Mouse (Mus musculus): ENCODE data around the gene Slpi. TPM values are rescaled to one million over a fixed set of nuclear protein-coding genes. Genes with fewer than 3 reads are reported as not detected.

Slpi gene
- polyA plus RNA-seq, 1 experiment from 2014 or later, result not detected

DNA sequence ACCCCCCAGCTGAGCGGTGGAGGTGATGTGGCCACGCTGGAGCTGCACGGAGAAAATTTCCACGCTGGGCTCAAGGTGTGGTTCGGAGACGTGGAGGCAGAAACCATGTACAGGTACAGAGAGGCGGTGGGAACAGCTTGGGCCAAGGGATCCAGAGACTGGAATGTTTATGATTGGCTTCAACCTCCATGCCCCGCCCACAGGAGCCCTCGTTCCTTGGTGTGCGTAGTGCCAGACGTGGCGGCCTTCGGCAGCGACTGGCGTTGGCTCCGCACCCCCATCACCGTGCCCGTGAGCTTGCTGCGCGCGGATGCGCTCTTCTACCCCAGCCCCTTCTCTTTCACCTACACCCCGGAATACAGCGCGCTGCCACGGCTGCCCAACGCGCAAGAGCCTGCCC is 25.3 kb upstream of the Slpi start:
- Histone ChIP-seq H3K4me3 (replicated peaks; ENCODE audit: low read depth, low read length) (peak overlapping the region; percentile 14; the same call in 1 of the 2 replicates), H3K36me3 (ENCODE audit: control insufficient read depth, insufficient read depth, low read length) (no peaks in the 10 kb centered on the region), H3K9ac (replicated peaks; ENCODE audit: low read length) (no peak overlapping the region), H3K9me3 (ENCODE audit: control insufficient read depth, low read length) (no peaks in the 10 kb centered on the region), H3K27me3 (ENCODE audit: control insufficient read depth, insufficient read depth, low read length) (peaks cover 7% of the 10 kb centered on the region), H3K4me1 (ENCODE audit: control insufficient read depth, insufficient read depth, low read length) (no peaks in the 10 kb centered on the region), H3K27ac (replicated peaks; ENCODE audit: low read depth, low read length) (no peak overlapping the region), H3K4me2 (ENCODE audit: low read length) (peak overlapping the region; percentile 40)
- DNase-seq (peak; percentile 27), ATAC-seq (ENCODE audit: low FRiP score, low TSS enrichment) (no peak)
- 29% methylated on average over 28 of the region's 28 CpGs for WGBS

DNA sequence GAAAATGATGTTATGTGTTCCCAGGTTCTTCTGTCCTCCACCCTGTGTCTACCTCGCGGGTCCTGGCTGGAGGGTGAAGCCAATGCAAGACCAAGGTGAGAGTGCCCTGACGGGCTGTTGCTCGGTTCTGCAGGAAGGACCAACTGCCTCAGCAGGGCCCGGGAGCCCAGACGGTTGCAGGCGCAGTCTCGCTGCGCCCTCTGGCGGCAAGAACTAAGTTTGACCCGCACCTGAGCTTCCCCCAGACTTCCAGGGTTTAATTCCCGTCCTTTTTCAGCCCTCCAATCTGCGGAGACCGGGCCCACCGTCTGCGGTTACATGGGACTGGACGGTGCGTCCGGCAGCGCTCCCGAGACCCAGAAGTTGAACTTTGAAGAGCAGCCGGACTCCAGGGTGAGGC is 18.8 kb upstream of the Slpi start:
- Histone ChIP-seq H3K9ac (replicated peaks; ENCODE audit: low read length) (no peak overlapping the region), H3K27me3 (ENCODE audit: control insufficient read depth, insufficient read depth, low read length) (peaks cover 71% of the 10 kb centered on the region), H3K9me3 (ENCODE audit: control insufficient read depth, low read length) (no peaks in the 10 kb centered on the region), H3K4me2 (ENCODE audit: low read length) (no peak overlapping the region), H3K27ac (replicated peaks; ENCODE audit: low read depth, low read length) (no peak overlapping the region), H3K36me3 (ENCODE audit: control insufficient read depth, insufficient read depth, low read length) (no peaks in the 10 kb centered on the region), H3K4me3 (replicated peaks; ENCODE audit: low read depth, low read length) (no peak overlapping the region), H3K4me1 (ENCODE audit: control insufficient read depth, insufficient read depth, low read length) (peaks cover 5% of the 10 kb centered on the region)
- DNase-seq (peak; percentile 89), ATAC-seq (ENCODE audit: low FRiP score, low TSS enrichment) (no peak; the same call in 1 of the 2 replicates)
- under 1% methylated on average over 22 of the region's 22 CpGs for WGBS

DNA sequence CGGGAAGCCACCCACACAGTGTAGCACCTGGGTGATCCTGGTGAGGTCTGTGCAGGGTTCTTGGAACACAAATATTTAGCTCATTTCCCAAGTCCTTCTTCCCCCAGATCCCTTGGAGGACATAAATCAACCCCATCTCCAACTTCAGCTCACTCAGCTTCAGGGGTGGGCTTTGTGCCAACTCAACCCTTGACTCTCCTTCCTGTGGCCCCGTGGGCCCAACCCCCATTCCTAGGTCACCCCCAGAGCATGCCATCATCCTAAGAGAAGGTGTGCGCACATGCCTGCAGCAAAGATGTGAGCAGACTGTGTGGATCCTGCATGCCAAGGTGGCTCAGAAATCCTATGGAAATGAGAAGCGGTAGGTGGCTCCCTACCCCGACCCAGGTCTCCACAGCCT is 16.6 kb upstream of the Slpi start:
- Histone ChIP-seq H3K36me3 (ENCODE audit: control insufficient read depth, insufficient read depth, low read length) (no peaks in the 10 kb centered on the region), H3K9ac (replicated peaks; ENCODE audit: low read length) (no peak overlapping the region), H3K9me3 (ENCODE audit: control insufficient read depth, low read length) (no peaks in the 10 kb centered on the region), H3K4me2 (ENCODE audit: low read length) (no peak overlapping the region), H3K27ac (replicated peaks; ENCODE audit: low read depth, low read length) (no peak overlapping the region), H3K27me3 (ENCODE audit: control insufficient read depth, insufficient read depth, low read length) (peaks cover 91% of the 10 kb centered on the region), H3K4me1 (ENCODE audit: control insufficient read depth, insufficient read depth, low read length) (peaks cover 6% of the 10 kb centered on the region), H3K4me3 (replicated peaks; ENCODE audit: low read depth, low read length) (no peak overlapping the region)
- WGBS, result 38% methylated on average over 5 of the region's 5 CpGs
- DNase-seq, result no peak
- ATAC-seq (ENCODE audit: low FRiP score, low TSS enrichment), result no peak

DNA sequence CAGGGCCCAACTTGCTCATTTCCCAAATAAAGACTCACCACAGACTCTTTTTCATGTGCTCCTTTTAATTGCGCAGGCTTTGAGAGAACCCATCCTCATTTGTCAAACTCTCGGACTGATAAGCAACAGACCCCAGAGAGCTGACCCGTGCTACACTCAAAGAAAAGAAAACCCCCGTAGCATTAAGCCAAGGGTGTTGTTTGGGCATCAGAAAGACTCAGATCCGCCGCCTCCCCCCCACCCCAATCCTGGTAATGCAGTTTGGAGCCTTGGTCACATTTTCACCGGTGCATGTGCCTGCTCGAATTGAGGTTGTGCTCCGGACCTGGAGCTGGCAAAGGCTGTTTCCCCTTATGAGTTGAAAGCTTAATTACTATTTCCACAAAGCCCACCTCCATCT is 16.2 kb upstream of the Slpi start, which contains the start of gene Matn4:
Gene Matn4 (minus strand): TSS at position 101 of the 400 bp plus-strand sequence.
- Histone ChIP-seq H3K4me1 (ENCODE audit: control insufficient read depth, insufficient read depth, low read length) (peaks cover 7% of the 10 kb centered on the region), H3K4me3 (replicated peaks; ENCODE audit: low read depth, low read length) (peak within 1 kb of the TSS; percentile 24), H3K9me3 (ENCODE audit: control insufficient read depth, low read length) (no peaks in the 10 kb centered on the region), H3K4me2 (ENCODE audit: low read length) (peak within 1 kb of the TSS; percentile 42), H3K27me3 (ENCODE audit: control insufficient read depth, insufficient read depth, low read length) (peaks cover 95% of the 10 kb centered on the region), H3K36me3 (ENCODE audit: control insufficient read depth, insufficient read depth, low read length) (no peaks in the 10 kb centered on the region), H3K9ac (replicated peaks; ENCODE audit: low read length) (no peak within 1 kb of the TSS), H3K27ac (replicated peaks; ENCODE audit: low read depth, low read length) (no peak within 1 kb of the TSS)
- DNase-seq, result no peak
- 6% methylated on average over 9 of the region's 9 CpGs for WGBS
- no peak for ATAC-seq (ENCODE audit: low FRiP score, low TSS enrichment)

DNA sequence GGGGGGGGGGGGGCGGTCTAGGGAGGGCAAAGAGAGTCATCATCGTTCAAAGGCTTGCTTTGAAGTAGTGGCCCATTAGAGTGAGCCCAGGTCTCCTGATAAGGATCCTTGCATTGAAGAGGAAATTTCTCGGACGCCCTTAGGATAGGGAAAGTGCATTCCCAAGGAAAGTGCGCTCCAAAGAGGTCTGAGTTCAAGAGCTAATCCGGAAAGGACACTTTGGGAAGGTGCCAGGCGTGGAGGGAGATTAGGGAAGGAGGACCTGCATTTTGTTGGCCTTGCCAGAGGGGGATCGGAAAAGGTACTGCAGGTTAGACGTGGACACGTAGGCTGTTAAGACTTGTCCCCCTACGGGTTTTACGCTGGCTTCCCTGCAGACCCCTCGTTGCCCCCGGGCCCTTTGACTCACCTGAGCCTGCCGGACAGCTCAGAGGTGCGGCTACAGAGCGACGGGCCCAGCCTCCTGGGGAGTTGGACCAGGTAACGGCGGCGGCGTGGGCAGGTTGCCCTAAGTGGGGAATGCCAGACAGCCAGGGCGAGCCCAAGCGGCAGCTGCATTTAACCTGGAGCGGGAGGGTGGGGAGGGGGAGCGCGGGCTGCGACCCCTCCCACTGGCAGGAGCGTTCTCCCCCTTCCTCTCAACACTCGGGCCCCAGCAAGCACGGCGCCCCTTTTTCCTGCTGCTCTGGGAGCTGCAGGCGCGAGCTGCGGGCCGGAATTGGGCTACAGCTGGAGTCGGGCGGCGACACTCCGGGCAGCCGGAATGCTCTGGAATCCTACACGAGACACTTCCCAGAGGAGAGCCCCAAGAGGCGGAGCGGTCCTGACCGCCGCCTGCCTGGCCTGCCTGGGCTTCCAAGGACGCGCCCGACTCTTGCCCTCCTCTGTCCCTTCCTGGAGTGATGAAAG is 15.4 kb upstream of the Slpi start:
- peak overlapping the region; percentile 24 for H3K4me3 ChIP-seq (replicated peaks; ENCODE audit: low read depth, low read length)
- H3K9me3 ChIP-seq (ENCODE audit: control insufficient read depth, low read length), result no peaks in the 10 kb centered on the region
- ATAC-seq (ENCODE audit: low FRiP score, low TSS enrichment) (no peak), DNase-seq (peak; percentile 43)
- peaks cover 97% of the 10 kb centered on the region for H3K27me3 ChIP-seq (ENCODE audit: control insufficient read depth, insufficient read depth, low read length)
- no peak overlapping the region for H3K9ac ChIP-seq (replicated peaks; ENCODE audit: low read length)
- 2% methylated on average over 48 of the region's 49 CpGs for WGBS
- peaks cover 7% of the 10 kb centered on the region for H3K4me1 ChIP-seq (ENCODE audit: control insufficient read depth, insufficient read depth, low read length)
- H3K27ac ChIP-seq (replicated peaks; ENCODE audit: low read depth, low read length), result no peak overlapping the region
- H3K36me3 ChIP-seq (ENCODE audit: control insufficient read depth, insufficient read depth, low read length), result no peaks in the 10 kb centered on the region
- peak overlapping the region; percentile 42 for H3K4me2 ChIP-seq (ENCODE audit: low read length)

GRCm38 (mm10) chr2:164403396-164404081 is 14.6 kb upstream of the Slpi start:
- Histone ChIP-seq H3K4me2 (ENCODE audit: low read length) (no peak overlapping the region), H3K27me3 (ENCODE audit: control insufficient read depth, insufficient read depth, low read length) (peaks cover 95% of the 10 kb centered on the region), H3K27ac (replicated peaks; ENCODE audit: low read depth, low read length) (no peak overlapping the region), H3K9ac (replicated peaks; ENCODE audit: low read length) (no peak overlapping the region), H3K4me3 (replicated peaks; ENCODE audit: low read depth, low read length) (no peak overlapping the region), H3K9me3 (ENCODE audit: control insufficient read depth, low read length) (no peaks in the 10 kb centered on the region), H3K36me3 (ENCODE audit: control insufficient read depth, insufficient read depth, low read length) (no peaks in the 10 kb centered on the region), H3K4me1 (ENCODE audit: control insufficient read depth, insufficient read depth, low read length) (peaks cover 7% of the 10 kb centered on the region)
- DNase-seq, result no peak
- ATAC-seq (ENCODE audit: low FRiP score, low TSS enrichment), result no peak
- WGBS, result 11% methylated on average over 14 of the region's 14 CpGs

DNA sequence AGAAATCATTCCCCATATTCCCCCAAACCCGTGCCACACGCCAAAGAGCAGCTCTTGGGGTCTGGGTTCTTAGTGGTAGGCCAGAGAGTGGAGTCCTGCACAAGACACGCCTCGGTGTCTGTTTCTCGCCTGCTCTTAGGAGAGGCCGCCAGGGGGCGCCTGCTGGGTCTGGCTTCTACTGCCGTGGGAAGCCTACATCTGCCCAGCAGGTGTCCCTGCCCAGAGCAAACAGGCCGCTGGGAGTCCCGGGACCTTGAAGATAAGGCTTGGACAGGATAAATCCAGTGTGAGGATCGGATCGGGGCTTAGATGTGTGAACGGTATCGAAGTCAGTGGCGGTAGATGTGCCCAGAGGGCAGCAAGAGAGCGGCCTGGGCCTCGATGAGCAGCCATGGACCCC is 14.0 kb upstream of the Slpi start, which contains the start of gene Rbpjl:
Gene Rbpjl (plus strand): TSS at position 236 of the 400 bp plus-strand sequence.
- Histone ChIP-seq H3K4me2 (ENCODE audit: low read length) (no peak within 1 kb of the TSS), H3K9me3 (ENCODE audit: control insufficient read depth, low read length) (no peaks in the 10 kb centered on the region), H3K4me1 (ENCODE audit: control insufficient read depth, insufficient read depth, low read length) (peaks cover 7% of the 10 kb centered on the region), H3K27ac (replicated peaks; ENCODE audit: low read depth, low read length) (no peak within 1 kb of the TSS), H3K9ac (replicated peaks; ENCODE audit: low read length) (no peak within 1 kb of the TSS), H3K4me3 (replicated peaks; ENCODE audit: low read depth, low read length) (no peak within 1 kb of the TSS), H3K36me3 (ENCODE audit: control insufficient read depth, insufficient read depth, low read length) (no peaks in the 10 kb centered on the region), H3K27me3 (ENCODE audit: control insufficient read depth, insufficient read depth, low read length) (peaks cover 89% of the 10 kb centered on the region)
- DNase-seq (peak; percentile 83), ATAC-seq (ENCODE audit: low FRiP score, low TSS enrichment) (no peak)
- WGBS, result 5% methylated on average over 17 of the region's 17 CpGs

- Histone ChIP-seq H3K4me1 (ENCODE audit: control insufficient read depth, insufficient read depth, low read length) (0 out of 2 replicates have a peak, but pooled peaks cover 2% of the 10 kb centered on the region), H3K9me3 (ENCODE audit: control insufficient read depth, low read length) (no peaks in the 10 kb centered on the region), H3K27ac (replicated peaks; ENCODE audit: low read depth, low read length) (no peak overlapping the region), H3K36me3 (ENCODE audit: control insufficient read depth, insufficient read depth, low read length) (no peaks in the 10 kb centered on the region), H3K4me2 (ENCODE audit: low read length) (no peak overlapping the region), H3K4me3 (replicated peaks; ENCODE audit: low read depth, low read length) (no peak overlapping the region), H3K9ac (replicated peaks; ENCODE audit: low read length) (no peak overlapping the region), H3K27me3 (ENCODE audit: control insufficient read depth, insufficient read depth, low read length) (peaks cover 31% of the 10 kb centered on the region)
- ATAC-seq (ENCODE audit: low FRiP score, low TSS enrichment) (no peak), DNase-seq (no peak)
- 74% methylated on average over 12 of the region's 12 CpGs for WGBS
Observed at GRCm38 (mm10) chr2:164396911-164397310, 8.0 kb upstream of the Slpi start.
